Mouse (Mus musculus) neural tube, embryonic 14.5 days (tissue): ENCODE measurements around the gene Tbc1d10c. TPM values are rescaled to one million over a fixed set of nuclear protein-coding genes. Genes with fewer than 3 reads are reported as not detected.

Experiments
- ATAC-seq: fragments of 200-750 bp; cut with Nextera tagmentation; 2 replicates; pipeline ENCODE4 v1.8.0; 2017; ENCODE audit warnings: low read depth, mild to moderate bottlenecking, moderate TSS enrichment, moderate library complexity
- H3K27ac ChIP-seq: fragments of 300-500 bp; sonication (generic); 2 replicates; pipeline ENCODE4 v1.5.1; 2014; ENCODE audit warnings: low read depth, mild to moderate bottlenecking, control low read depth, low read length, moderate library complexity, mixed read lengths
- H3K27me3 ChIP-seq: fragments of 300-500 bp; sonication (generic); 2 replicates; pipeline ENCODE4 v1.6.1; 2014; ENCODE audit warnings: low read length; ENCODE audit not compliant: control insufficient read depth, insufficient read depth
- H3K36me3 ChIP-seq: fragments of 300-500 bp; sonication (generic); 2 replicates; pipeline ENCODE4 v1.6.1; 2014; ENCODE audit warnings: low read length, mixed read lengths; ENCODE audit not compliant: control insufficient read depth, insufficient read depth
- H3K4me1 ChIP-seq: fragments of 300-500 bp; sonication (generic); 2 replicates; pipeline ENCODE4 v1.6.1; 2014; ENCODE audit warnings: low read length; ENCODE audit not compliant: control insufficient read depth, insufficient read depth
- H3K4me2 ChIP-seq: fragments of 300-500 bp; sonication (generic); 2 replicates; pipeline ENCODE4 v1.6.1; 2014; ENCODE audit warnings: mild to moderate bottlenecking, low read depth, low read length, control low read depth
- H3K4me3 ChIP-seq: fragments of 300-500 bp; sonication (generic); 2 replicates; pipeline ENCODE4 v1.5.1; 2014; ENCODE audit warnings: low read depth, low read length, control low read depth, mixed read lengths
- H3K9ac ChIP-seq: fragments of 300-500 bp; sonication (generic); replicated peaks from 2 replicates; pipeline ENCODE4 v1.6.1; 2014; ENCODE audit warnings: low read depth, mild to moderate bottlenecking, control low read depth, low read length, mixed read lengths
- H3K9me3 ChIP-seq: fragments of 300-500 bp; sonication (generic); 2 replicates; pipeline ENCODE4 v1.6.1; 2016; ENCODE audit warnings: low read length; ENCODE audit not compliant: control insufficient read depth
- WGBS: fragments of 180-500 bp; shearing (Covaris S2); extraction: QIAGEN DNeasy Blood & Tissue Kit; methylation state at CpG from one replicate; pipeline ENCODE4 v1.1.7; 2014; 5-methylcytosine and 5-hydroxymethylcytosine counted together
- polyA plus RNA-seq: library from polyadenylated mRNA; unstranded; fragments of >200 nt; fragmentation: Nextera tagmentation; extraction: Ambion mirVana; gene quantifications from 2 replicates; pipeline ENCODE4 v1.2.1, GENCODE M21; 2014

The Tbc1d10c gene
- polyA plus RNA-seq, 1 experiment from 2014 or later: 1.1 TPM

GRCm38 (mm10) chr19:4211891-4212588, 21.0 kb upstream of the Tbc1d10c start:
- no peak overlapping the region for H3K4me3 ChIP-seq
- ATAC-seq: no peak
- H3K36me3 ChIP-seq: no peaks in the 10 kb centered on the region
- H3K4me1 ChIP-seq: peaks cover 14% of the 10 kb centered on the region; the same call in 1 of the 2 replicates
- H3K4me2 ChIP-seq: no peak overlapping the region
- no peaks in the 10 kb centered on the region for H3K9me3 ChIP-seq
- 35% methylated on average over 4 of the region's 4 CpGs for WGBS
- no peak overlapping the region for H3K9ac ChIP-seq
- H3K27me3 ChIP-seq: peaks cover 15% of the 10 kb centered on the region; the same call in 1 of the 2 replicates
- no peak overlapping the region for H3K27ac ChIP-seq

GRCm38 (mm10) chr19:4208563-4208962, 17.5 kb upstream of the Tbc1d10c start:
- H3K4me2 ChIP-seq: no peak overlapping the region
- H3K9ac ChIP-seq: no peak overlapping the region
- H3K27me3 ChIP-seq: peaks cover 1% of the 10 kb centered on the region; the same call in 1 of the 2 replicates
- H3K4me1 ChIP-seq: no peaks in the 10 kb centered on the region
- no peak overlapping the region for H3K4me3 ChIP-seq
- no peaks in the 10 kb centered on the region for H3K9me3 ChIP-seq
- no peaks in the 10 kb centered on the region for H3K36me3 ChIP-seq
- ATAC-seq: no peak
- H3K27ac ChIP-seq: no peak overlapping the region
- WGBS: 71% methylated on average over 5 of the region's 5 CpGs

- H3K4me2 ChIP-seq: no peak overlapping the region
- H3K9me3 ChIP-seq: no peaks in the 10 kb centered on the region
- no peak overlapping the region for H3K9ac ChIP-seq
- no peaks in the 10 kb centered on the region for H3K27me3 ChIP-seq
- peaks cover 5% of the 10 kb centered on the region; the same call in 1 of the 2 replicates for H3K4me1 ChIP-seq
- 3% methylated on average over 2 of the region's 2 CpGs for WGBS
- no peak overlapping the region for H3K27ac ChIP-seq
- no peak for ATAC-seq
- H3K4me3 ChIP-seq: no peak overlapping the region
- H3K36me3 ChIP-seq: no peaks in the 10 kb centered on the region
Observed at GRCm38 (mm10) chr19:4206971-4207370, 15.9 kb upstream of the Tbc1d10c start.

GRCm38 (mm10) chr19:4204889-4205288, 13.8 kb upstream of the Tbc1d10c start:
- Histone ChIP-seq H3K27me3 (no peaks in the 10 kb centered on the region), H3K4me1 (peaks cover 15% of the 10 kb centered on the region), H3K9me3 (no peaks in the 10 kb centered on the region), H3K9ac (no peak overlapping the region), H3K36me3 (no peaks in the 10 kb centered on the region), H3K4me3 (no peak overlapping the region), H3K4me2 (no peak overlapping the region), H3K27ac (no peak overlapping the region)
- ATAC-seq: no peak
- WGBS: 70% methylated on average over 3 of the region's 4 CpGs

DNA sequence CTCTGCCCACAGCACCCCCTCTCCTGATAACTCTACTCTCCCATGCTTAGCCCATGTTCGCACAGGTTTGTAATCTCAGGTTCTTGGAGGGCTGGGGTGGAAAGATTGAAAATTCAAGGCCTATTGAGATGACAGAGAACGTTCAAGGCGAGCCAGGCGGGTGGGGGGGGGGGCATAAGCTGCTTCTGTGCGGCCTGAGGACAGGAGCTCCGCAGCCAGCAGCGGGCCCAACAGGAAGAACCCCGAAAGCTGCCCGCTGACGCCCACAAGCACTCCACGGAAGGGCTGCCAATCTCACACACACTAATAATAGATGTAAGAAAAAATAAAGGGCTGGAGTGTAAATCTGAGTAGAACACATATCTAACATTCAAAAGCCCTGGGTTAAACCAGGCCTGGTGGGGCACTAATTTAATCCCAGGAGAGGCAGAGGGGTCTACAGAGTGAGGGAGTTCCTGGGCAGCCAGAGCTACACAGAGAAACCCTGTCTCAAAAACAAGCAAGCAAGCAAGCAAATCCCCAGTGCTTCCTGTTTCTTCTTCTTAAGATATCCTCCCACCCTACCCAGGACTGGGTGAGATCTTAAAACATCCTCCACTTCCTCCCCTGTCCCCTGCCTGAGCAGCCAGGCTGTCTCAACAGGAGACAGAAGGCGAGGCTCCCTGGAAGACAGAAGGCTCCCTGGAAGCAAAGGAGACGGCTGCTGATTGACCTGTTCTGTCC, 12.7 kb upstream of the Tbc1d10c start:
- no peaks in the 10 kb centered on the region for H3K27me3 ChIP-seq
- no peak for ATAC-seq
- 74% methylated on average over 13 of the region's 13 CpGs for WGBS
- no peak overlapping the region for H3K4me2 ChIP-seq
- H3K9me3 ChIP-seq: no peaks in the 10 kb centered on the region
- peaks cover 15% of the 10 kb centered on the region for H3K4me1 ChIP-seq
- H3K4me3 ChIP-seq: no peak overlapping the region
- no peaks in the 10 kb centered on the region for H3K36me3 ChIP-seq
- no peak overlapping the region for H3K27ac ChIP-seq
- no peak overlapping the region for H3K9ac ChIP-seq

- Histone ChIP-seq H3K27me3 (no peaks in the 10 kb centered on the region), H3K4me2 (no peak overlapping the region), H3K9me3 (no peaks in the 10 kb centered on the region), H3K9ac (no peak overlapping the region), H3K4me3 (no peak overlapping the region), H3K27ac (no peak overlapping the region), H3K36me3 (no peaks in the 10 kb centered on the region), H3K4me1 (peaks cover 15% of the 10 kb centered on the region)
- 69% methylated on average over 3 of the region's 3 CpGs for WGBS
- ATAC-seq: no peak
Observed at GRCm38 (mm10) chr19:4203148-4203547, 12.1 kb upstream of the Tbc1d10c start.

- no peaks in the 10 kb centered on the region for H3K27me3 ChIP-seq
- WGBS: 39% methylated on average over 7 of the region's 7 CpGs
- no peaks in the 10 kb centered on the region for H3K36me3 ChIP-seq
- H3K4me1 ChIP-seq: peaks cover 15% of the 10 kb centered on the region
- peak overlapping the region; percentile 81 for H3K4me2 ChIP-seq
- H3K9ac ChIP-seq: peak overlapping the region; percentile 59
- H3K9me3 ChIP-seq: no peaks in the 10 kb centered on the region
- no peak for ATAC-seq
- no peak overlapping the region for H3K27ac ChIP-seq
- H3K4me3 ChIP-seq: peak overlapping the region; percentile 57
Observed at GRCm38 (mm10) chr19:4202149-4202548, 11.1 kb upstream of the Tbc1d10c start.

- H3K4me2 ChIP-seq: peak within 1 kb of the TSS; percentile 81
- no peaks in the 10 kb centered on the region for H3K36me3 ChIP-seq
- 0% methylated on average over 34 of the region's 34 CpGs for WGBS
- peaks cover 15% of the 10 kb centered on the region for H3K4me1 ChIP-seq
- H3K27me3 ChIP-seq: no peaks in the 10 kb centered on the region
- ATAC-seq: peak; percentile 83
- H3K9ac ChIP-seq: peak within 1 kb of the TSS; percentile 59
- peak within 1 kb of the TSS; percentile 28; the same call in 1 of the 2 replicates for H3K27ac ChIP-seq
- H3K9me3 ChIP-seq: no peaks in the 10 kb centered on the region
- peak within 1 kb of the TSS; percentile 57 for H3K4me3 ChIP-seq
Observed at GRCm38 (mm10) chr19:4201291-4201909, 10.3 kb upstream of the Tbc1d10c start, which contains the start of gene Rad9a. TSS of gene Rad9a (minus strand) at chr19:4201662.

DNA sequence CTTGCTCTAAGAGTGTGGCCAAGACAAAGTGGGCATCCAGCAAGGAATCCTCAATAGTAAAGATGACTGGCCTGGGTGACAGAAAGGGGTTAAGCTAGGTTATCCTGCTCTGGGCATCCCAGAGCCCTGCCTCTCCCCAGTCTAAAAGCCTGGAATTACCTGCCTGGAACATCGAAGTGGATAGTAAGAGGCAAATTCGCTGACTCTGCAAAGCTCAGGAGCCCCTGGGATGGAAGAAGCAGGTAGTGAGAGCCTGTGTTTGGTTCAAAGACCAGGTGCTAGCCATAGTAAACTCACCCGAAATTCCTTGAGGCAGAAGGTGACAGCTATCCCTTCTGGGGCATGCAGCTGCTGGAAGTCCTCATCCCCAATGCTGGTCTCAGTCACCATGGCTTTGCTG, 6.1 kb upstream of the Tbc1d10c start:
- ATAC-seq: no peak
- 79% methylated on average over 3 of the region's 3 CpGs for WGBS
- H3K36me3 ChIP-seq: peaks cover 26% of the 10 kb centered on the region

More for the DNA sequence above, 6.1 kb upstream of the Tbc1d10c start:
- Histone ChIP-seq H3K27ac (no peak overlapping the region), H3K4me2 (no peak overlapping the region), H3K4me3 (no peak overlapping the region), H3K9me3 (no peaks in the 10 kb centered on the region), H3K9ac (no peak overlapping the region), H3K27me3 (no peaks in the 10 kb centered on the region), H3K4me1 (peaks cover 22% of the 10 kb centered on the region)
